Mouse (Mus musculus) MEL (cell line): ENCODE results near the gene Morn2. TPM values are rescaled to one million over a fixed set of nuclear protein-coding genes. Genes with fewer than 3 reads are reported as not detected.

ENCODE experiments used
- DNase-seq: peaks from one replicate; pipeline ENCODE4 v3.0.0; 2011; ENCODE audit warnings: low read depth, low spot score
- H3K27ac ChIP-seq: 2 replicates; pipeline ENCODE4 v1.5.1; 2012; ENCODE audit warnings: low read depth, mild to moderate bottlenecking, control low read depth, low read length, moderate library complexity; ENCODE audit not compliant: control insufficient read depth
- H3K27me3 ChIP-seq, 2 experiments: fragments of 150-350 bp in 1 of 2; sonication (generic) in 1 of 2; 2 replicates each; pipeline ENCODE4 v1.6.1; 2012; ENCODE audit warnings: low read length in 2 of 2, mild to moderate bottlenecking in 2 of 2, improper control_type of control experiment in 1 of 2, moderate library complexity in 1 of 2; ENCODE audit not compliant: insufficient read depth in 2 of 2, control insufficient read depth in 1 of 2
- H3K36me3 ChIP-seq, 2 experiments: 2 replicates each; pipeline ENCODE4 v1.6.1; 2012 to 2014; ENCODE audit warnings: low read length in 2 of 2, improper control_type of control experiment in 1 of 2, inconsistent platforms in 1 of 2, mild to moderate bottlenecking in 1 of 2; ENCODE audit not compliant: insufficient read depth in 2 of 2, control insufficient read depth in 1 of 2
- H3K4me1 ChIP-seq, 2 experiments: fragments of 150-350 bp in 1 of 2; sonication (generic) in 1 of 2; 2 replicates each; pipeline ENCODE4 v1.6.1; 2012; ENCODE audit warnings: low read length in 2 of 2, improper control_type of control experiment in 1 of 2, mild to moderate bottlenecking in 1 of 2; ENCODE audit not compliant: insufficient read depth in 2 of 2, control insufficient read depth in 1 of 2
- H3K4me3 ChIP-seq, 2 experiments: fragments of 150-350 bp in 1 of 2; sonication (generic) in 1 of 2; 2 replicates each; pipeline ENCODE4 v1.5.1; 2012; ENCODE audit warnings: low read depth in 2 of 2, low read length in 2 of 2, mild to moderate bottlenecking in 2 of 2, moderate library complexity in 2 of 2, control low read depth in 1 of 2, improper control_type of control experiment in 1 of 2; ENCODE audit not compliant: control insufficient read depth in 1 of 2, insufficient read depth in 1 of 2
- H3K79me2 ChIP-seq: 2 replicates; pipeline ENCODE4 v1.6.1; 2012; ENCODE audit warnings: mild to moderate bottlenecking, low read length, moderate library complexity; ENCODE audit not compliant: control insufficient read depth, poor library complexity, insufficient read depth
- H3K9ac ChIP-seq: 2 replicates; pipeline ENCODE4 v1.6.1; 2012; ENCODE audit warnings: low read depth, mild to moderate bottlenecking, control low read depth, low read length, moderate library complexity; ENCODE audit not compliant: control insufficient read depth, poor library complexity, severe bottlenecking
- H3K9me3 ChIP-seq: fragments of 150-350 bp; sonication (generic); replicated peaks from 2 replicates; pipeline ENCODE4 v1.6.1; 2012; ENCODE audit warnings: mild to moderate bottlenecking, low read length, improper control_type of control experiment, moderate library complexity; ENCODE audit not compliant: insufficient read depth
- BHLHE40 ChIP-seq: IDR thresholded peaks from 2 replicates; pipeline ENCODE4 v1.6.1; 2012; ENCODE audit warnings: low read depth, mild to moderate bottlenecking, inconsistent platforms, low read length, improper control_type of control experiment, borderline replicate concordance
- CTCF ChIP-seq, 3 experiments: IDR thresholded peaks in 2 of 3; conservative IDR thresholded peaks in 1 of 3; 2 replicates each; pipeline ENCODE4 v1.5.1; 2011 to 2012; ENCODE audit warnings: low read length in 3 of 3, low read depth in 2 of 3, mild to moderate bottlenecking in 2 of 3, improper control_type of control experiment in 1 of 3, inconsistent platforms in 1 of 3, mixed read lengths in 1 of 3, moderate library complexity in 1 of 3; ENCODE audit not compliant: control insufficient read depth in 1 of 3, insufficient read depth in 1 of 3, poor library complexity in 1 of 3, severe bottlenecking in 1 of 3
- GABPA ChIP-seq: IDR thresholded peaks from 2 replicates; pipeline ENCODE4 v1.6.1; 2012; ENCODE audit warnings: low read depth, mild to moderate bottlenecking, inconsistent platforms, low read length, improper control_type of control experiment, moderate library complexity
- GATA1 ChIP-seq: IDR thresholded peaks from 2 replicates; pipeline ENCODE4 v1.6.1; 2011; ENCODE audit warnings: low read depth, low read length, improper control_type of control experiment
- JUND ChIP-seq: IDR thresholded peaks from 2 replicates; pipeline ENCODE4 v1.6.1; 2011; ENCODE audit warnings: low read depth, mild to moderate bottlenecking, improper control_type of control experiment, low read length
- KAT2A ChIP-seq: conservative IDR thresholded peaks from 2 replicates; pipeline ENCODE4 v1.6.1; 2012; ENCODE audit warnings: low read depth, low read length, improper control_type of control experiment, inconsistent platforms
- MAZ ChIP-seq: IDR thresholded peaks from 2 replicates; pipeline ENCODE4 v1.6.1; 2012; ENCODE audit warnings: low read depth, mild to moderate bottlenecking, inconsistent platforms, low read length, improper control_type of control experiment
- MYB ChIP-seq: IDR thresholded peaks from 2 replicates; pipeline ENCODE4 v1.6.1; 2011; ENCODE audit warnings: mild to moderate bottlenecking, low read depth, low read length, improper control_type of control experiment
- MYC ChIP-seq: IDR thresholded peaks from 2 replicates; pipeline ENCODE4 v1.6.1; 2011; ENCODE audit warnings: low read depth, mild to moderate bottlenecking, low read length, improper control_type of control experiment, moderate library complexity
- NELFE ChIP-seq: IDR thresholded peaks from 2 replicates; pipeline ENCODE4 v1.6.1; 2011; ENCODE audit warnings: low read depth, low read length, improper control_type of control experiment
- POLR2AphosphoS5 ChIP-seq: IDR thresholded peaks from 2 replicates; pipeline ENCODE4 v1.6.1; 2012; ENCODE audit warnings: low read depth, borderline replicate concordance, mild to moderate bottlenecking, inconsistent platforms, low read length, moderate library complexity, mixed read lengths
- RAD21 ChIP-seq: IDR thresholded peaks from 2 replicates; pipeline ENCODE4 v1.6.1; 2011; ENCODE audit warnings: mild to moderate bottlenecking, low read depth, low read length, improper control_type of control experiment
- TAL1 ChIP-seq: IDR thresholded peaks from 2 replicates; pipeline ENCODE4 v1.6.1; 2012; ENCODE audit warnings: mild to moderate bottlenecking, inconsistent platforms, low read length, moderate library complexity, mixed read lengths
- TCF12 ChIP-seq: IDR thresholded peaks from 2 replicates; pipeline ENCODE4 v1.6.1; 2014; ENCODE audit warnings: low read depth, mild to moderate bottlenecking, inconsistent platforms, low read length, improper control_type of control experiment, moderate library complexity
- UBTF ChIP-seq: IDR thresholded peaks from 2 replicates; pipeline ENCODE4 v1.6.1; 2012; ENCODE audit warnings: low read depth, mild to moderate bottlenecking, inconsistent platforms, low read length, improper control_type of control experiment, moderate library complexity, borderline replicate concordance; ENCODE audit not compliant: insufficient read depth
- USF1 ChIP-seq: IDR thresholded peaks from 2 replicates; pipeline ENCODE4 v1.6.1; 2014; ENCODE audit warnings: low read depth, mild to moderate bottlenecking, inconsistent platforms, low read length, improper control_type of control experiment, moderate library complexity
- ZC3H11A ChIP-seq: IDR thresholded peaks from 2 replicates; pipeline ENCODE4 v1.6.1; 2012; ENCODE audit warnings: low read depth, mild to moderate bottlenecking, inconsistent platforms, low read length, improper control_type of control experiment
- ZKSCAN1 ChIP-seq: IDR thresholded peaks from 2 replicates; pipeline ENCODE4 v1.6.1; 2012; ENCODE audit warnings: low read depth, mild to moderate bottlenecking, inconsistent platforms, low read length, improper control_type of control experiment, moderate library complexity
- polyA plus RNA-seq, 2 experiments: library from polyadenylated mRNA; stranded (reverse) in 1 of 2; unstranded in 1 of 2; fragments of >175 nt in 1 of 2; fragments of >200 nt in 1 of 2; gene quantifications; 2 replicates each; pipeline versions ENCODE4 v1.2.1 to v1.2.4; 2012; ENCODE audit warnings: low replicate concordance in 2 of 2, low read depth in 1 of 2; ENCODE audit not compliant: insufficient read length in 2 of 2, insufficient read depth in 1 of 2, missing spikeins in 1 of 2
- total RNA-seq: library from RNA; depleted of rRNA; stranded (reverse); fragments of 300-350 nt; gene quantifications from 2 replicates; pipeline ENCODE4 v1.2.3, GENCODE M21; 2012

Morn2 gene
- total and polyA plus RNA-seq, 3 experiments: 7.4 to 18.1 TPM; not detected in 1

GRCm38 (mm10) chr17:80323658-80324057, 33.7 kb downstream of the Morn2 start:
- H3K36me3 ChIP-seq: no peaks in the 10 kb centered on the region
- H3K27ac ChIP-seq: no peak overlapping the region
- no peaks in the 10 kb centered on the region for H3K9me3 ChIP-seq
- no peak overlapping the region for H3K9ac ChIP-seq
- no peak for DNase-seq
- H3K27me3 ChIP-seq: peaks cover under 1 to 6% of the 10 kb centered on the region in 2 experiments; a peak in 2 of 4 replicates
- H3K4me1 ChIP-seq: peaks cover 0 to 4% of the 10 kb centered on the region in 2 experiments; a peak in 1 of 4 replicates
- no peaks in the 10 kb centered on the region for H3K79me2 ChIP-seq
- TF ChIP-seq JUND (no peak), ZC3H11A (no peak), MYB (no peak), GABPA (no peak), UBTF (no peak), CTCF (IDR thresholded peaks at IDR 0.05 in 2 of 3, conservative IDR thresholded peaks at IDR 0.05 in 1 of 3; ENCODE audit: control insufficient read depth in 1 of 3, insufficient read depth in 1 of 3, low read depth in 2 of 3, low read length in 3 of 3, poor library complexity in 1 of 3, severe bottlenecking in 1 of 3) (no peak), ZKSCAN1 (no peak), MAZ (no peak), TAL1 (no peak), GATA1 (no peak), USF1 (no peak)
- no peak overlapping the region for H3K4me3 ChIP-seq

- Histone ChIP-seq H3K27me3 (peaks cover 2 to 4% of the 10 kb centered on the region in 2 experiments; a peak in 2 of 4 replicates), H3K9me3 (no peaks in the 10 kb centered on the region), H3K79me2 (no peaks in the 10 kb centered on the region), H3K27ac (no peak overlapping the region), H3K36me3 (no peaks in the 10 kb centered on the region), H3K9ac (no peak overlapping the region), H3K4me3 (no peak overlapping the region), H3K4me1 (peaks cover 0 to 4% of the 10 kb centered on the region in 2 experiments; a peak in 1 of 4 replicates)
- no peak for DNase-seq
- no peak for TF ChIP-seq RAD21
- TF ChIP-seq MYC: no peak
- no peak for TF ChIP-seq POLR2AphosphoS5
- no peak for TF ChIP-seq ZC3H11A
- no peak for TF ChIP-seq KAT2A
- TF ChIP-seq BHLHE40: no peak
- TF ChIP-seq TCF12: no peak
- TF ChIP-seq NELFE: no peak
These were observed 34.5 kb downstream of the Morn2 start for GRCm38 (mm10) chr17:80324521-80324920.
